ENCODE assay signal across 26 mouse cellular contexts in genomic region chr19:38035766-38036165, GRCm38 (mm10). TPM values are rescaled to one million over a fixed set of nuclear protein-coding genes. Genes with fewer than 3 reads are reported as not detected.
DNase-seq lines count a peak whose midpoint lies in the region; ATAC-seq and TF ChIP-seq lines count a peak whose summit lies in the region.
"Had no signal": no experiment of that assay in that cellular context is flagged by ENCODE, and none has a peak within 500 bp of the region (broad histone marks: within the 10 kb centered on the region; RNA-seq: fewer than 3 reads in every experiment).

No protein-coding gene starts in this region.

- TF ChIP-seq EP300 in ES-Bruce4 (IDR thresholded peaks at IDR 0.05; ENCODE audit: insufficient read depth, low read depth, low read length) = 0 out of 2 replicates have a peak, but pooled peaks have one; percentile 14

- no peak for TF ChIP-seq CTCF in ES-Bruce4 (IDR thresholded peaks at IDR 0.05; ENCODE audit: low read depth, low read length)
- TF ChIP-seq CTCF in embryonic fibroblast, embryonic 13.5 days (IDR thresholded peaks at IDR 0.05; ENCODE audit: borderline replicate concordance, insufficient read depth, low read length) = no peak

- 78% methylated on average over 2 of the region's 2 CpGs for WGBS in forebrain, embryonic 12.5 days

- H3K27me3 ChIP-seq in ES-Bruce4 (ENCODE audit: control insufficient read depth, insufficient read depth, low read length, poor library complexity, severe bottlenecking) = no peaks in the 10 kb centered on the region
- 0 out of 2 replicates have a peak, but pooled peaks cover 6% of the 10 kb centered on the region for H3K27me3 ChIP-seq in forebrain, embryonic 12.5 days
- H3K27me3 ChIP-seq: embryonic facial prominence, embryonic 12.5 days; forebrain, embryonic 15.5 days; Patski had no signal

- peaks cover 5% of the 10 kb centered on the region for H3K4me1 ChIP-seq in ES-Bruce4 (ENCODE audit: control insufficient read depth, insufficient read depth, low read length)
- H3K4me1 ChIP-seq in embryonic fibroblast, embryonic 13.5 days (ENCODE audit: control insufficient read depth, insufficient read depth, low read length) = peaks cover 35% of the 10 kb centered on the region
- H3K4me1 ChIP-seq in forebrain, embryonic 12.5 days = no peaks in the 10 kb centered on the region
- H3K4me1 ChIP-seq: forebrain, embryonic 13.5 days had no signal

- H3K36me3 ChIP-seq in ES-Bruce4 (ENCODE audit: control insufficient read depth, insufficient read depth, low read length, poor library complexity, severe bottlenecking) = no peaks in the 10 kb centered on the region
- H3K36me3 ChIP-seq in forebrain, embryonic 12.5 days (replicated peaks) = no peaks in the 10 kb centered on the region
- H3K36me3 ChIP-seq: embryonic facial prominence, embryonic 10.5 days; embryonic facial prominence, embryonic 12.5 days; forebrain, embryonic 10.5 days; forebrain, embryonic 15.5 days; G1E had no signal

- H3K4me2 ChIP-seq in forebrain, embryonic 12.5 days = no peak overlapping the region
- H3K4me2 ChIP-seq: embryonic facial prominence, embryonic 12.5 days; forebrain, embryonic 13.5 days; forebrain, embryonic 15.5 days had no signal

- no peak for TF ChIP-seq POLR2A in ES-Bruce4 (IDR thresholded peaks at IDR 0.05; ENCODE audit: insufficient read depth, low read length)
- no peak for TF ChIP-seq POLR2A in embryonic fibroblast, embryonic 13.5 days (IDR thresholded peaks at IDR 0.05; ENCODE audit: low read depth, low read length)

- H3K4me3 ChIP-seq in ES-Bruce4 (ENCODE audit: low read depth, low read length) = no peak overlapping the region
- H3K4me3 ChIP-seq in embryonic fibroblast, embryonic 13.5 days (ENCODE audit: insufficient read depth, low read length) = no peak overlapping the region
- H3K4me3 ChIP-seq in forebrain, embryonic 12.5 days (replicated peaks) = no peak overlapping the region
- H3K4me3 ChIP-seq: embryonic facial prominence, embryonic 10.5 days; embryonic facial prominence, embryonic 12.5 days; erythroblast, embryonic 14.5 days; forebrain, embryonic 10.5 days; forebrain, embryonic 13.5 days; forebrain, embryonic 15.5 days had no signal

- H3K9me3 ChIP-seq in ES-Bruce4 (replicated peaks; ENCODE audit: control insufficient read depth, insufficient read depth, low read length, poor library complexity, severe bottlenecking) = no peaks in the 10 kb centered on the region
- no peaks in the 10 kb centered on the region for H3K9me3 ChIP-seq in forebrain, embryonic 12.5 days
- H3K9me3 ChIP-seq: embryonic facial prominence, embryonic 10.5 days; embryonic facial prominence, embryonic 12.5 days; forebrain, embryonic 10.5 days; forebrain, embryonic 13.5 days; forebrain, embryonic 15.5 days; G1E had no signal

- no peak overlapping the region for H3K27ac ChIP-seq in ES-Bruce4 (ENCODE audit: insufficient read depth, low read length)
- peak overlapping the region; percentile 17; the same call in 1 of the 2 replicates for H3K27ac ChIP-seq in embryonic fibroblast, embryonic 13.5 days (ENCODE audit: insufficient read depth, low read length)
- H3K27ac ChIP-seq in forebrain, embryonic 12.5 days = no peak overlapping the region
- H3K27ac ChIP-seq: embryonic facial prominence, embryonic 10.5 days; embryonic facial prominence, embryonic 12.5 days; forebrain, embryonic 10.5 days; forebrain, embryonic 13.5 days; forebrain, embryonic 15.5 days had no signal

- no peak for ATAC-seq in forebrain, embryonic 12.5 days (ENCODE audit: low FRiP score)
- ATAC-seq: activated CD4-positive, CD25-positive, alpha-beta regulatory T cell, adult 4 months; forebrain, embryonic 13.5 days; forebrain, embryonic 15.5 days; forebrain, postnatal 0 days; Patski had no signal

- H3K9ac ChIP-seq in ES-Bruce4 (ENCODE audit: low read depth, poor library complexity, severe bottlenecking) = no peak overlapping the region
- no peak overlapping the region for H3K9ac ChIP-seq in forebrain, embryonic 12.5 days
- H3K9ac ChIP-seq: embryonic facial prominence, embryonic 12.5 days; forebrain, embryonic 13.5 days; forebrain, embryonic 15.5 days; forebrain, postnatal 0 days had no signal

- peak; percentile 72 to 81 for DNase-seq in lung, adult 18-20 months
- DNase-seq in lung, postnatal 14 days = no peak
- peak; percentile 60 for DNase-seq in lung, postnatal 25 days (ENCODE audit: low spot score)
- no peak for DNase-seq in lung, postnatal 10 days
- no peak for DNase-seq in neural tube, embryonic 10.5 days (ENCODE audit: extremely low spot score, low spot score)
- DNase-seq: adrenal gland, adult 8-10 months; adrenal gland, postnatal 14 days; adrenal gland, postnatal 36 days; cerebellum, adult 11-12 months; cerebellum, adult 2 months; cerebellum, adult 9-10 months; cerebellum, postnatal 10 days; cerebellum, postnatal 25 days; forebrain, postnatal 0 days had no signal

RNA-seq across cellular contexts. Expression of gene Myof, which starts 7.6 kb away (rescaled TPM):
- 23.1 and 25.2 TPM in 2 replicates for polyA plus RNA-seq in ES-Bruce4 (2011; ENCODE audit: insufficient read depth, insufficient read length, low read depth, missing spikeins)
- polyA plus RNA-seq in embryonic fibroblast, embryonic 13.5 days (2011; ENCODE audit: insufficient read length, low read depth, missing spikeins) = 228 and 282 TPM in 2 replicates
- polyA plus RNA-seq in forebrain, embryonic 12.5 days (2016; fragmentation: Nextera tagmentation; extraction: Ambion mirVana) = 2.1 and 2.9 TPM in 2 replicates
- polyA plus RNA-seq: erythroblast, embryonic 14.5 days; G1E had no signal

RNA-seq across cellular contexts. Expression of gene Cep55, which starts 19.0 kb away (rescaled TPM):
- polyA plus RNA-seq in ES-Bruce4 (2011; ENCODE audit: insufficient read depth, insufficient read length, low read depth, missing spikeins) = 70.4 and 75.1 TPM in 2 replicates
- polyA plus RNA-seq in embryonic fibroblast, embryonic 13.5 days (2011; ENCODE audit: insufficient read length, low read depth, missing spikeins) = 17.4 and 24.0 TPM in 2 replicates
- 52.9 and 54.7 TPM in 2 replicates for polyA plus RNA-seq in forebrain, embryonic 12.5 days (2016; fragmentation: Nextera tagmentation; extraction: Ambion mirVana)
- polyA plus RNA-seq: erythroblast, embryonic 14.5 days had no signal

Comparison
In these comparisons a context has a peak if more than half of its experiments do, and no peak if none do; other contexts are left out.
1. DNase-seq: peak in lung, adult 18-20 months (2 of 2) and lung, postnatal 25 days (single experiment); none in lung, postnatal 14 days (single experiment), lung, postnatal 10 days (single experiment) and neural tube, embryonic 10.5 days (single experiment).